Mouse (Mus musculus) adipose tissue, adult 10 weeks (tissue): Measurements from ENCODE around the gene Gm20388. TPM values are rescaled to one million over a fixed set of nuclear protein-coding genes. Genes with fewer than 3 reads are reported as not detected.

Source experiments
- polyA plus RNA-seq: library from polyadenylated mRNA; stranded (reverse); fragments of 350-450 nt; fragmentation: Illumina TruSeq; extraction: RNeasy Lipid Tissue Mini Kit (QIAGEN cat#74804); gene quantifications from one replicate; pipeline ENCODE4 v1.2.3, GENCODE M21; 2014; ENCODE audit warnings: low read depth, low replicate concordance

The Gm20388 gene
- 37.3 TPM for polyA plus RNA-seq

DNA sequence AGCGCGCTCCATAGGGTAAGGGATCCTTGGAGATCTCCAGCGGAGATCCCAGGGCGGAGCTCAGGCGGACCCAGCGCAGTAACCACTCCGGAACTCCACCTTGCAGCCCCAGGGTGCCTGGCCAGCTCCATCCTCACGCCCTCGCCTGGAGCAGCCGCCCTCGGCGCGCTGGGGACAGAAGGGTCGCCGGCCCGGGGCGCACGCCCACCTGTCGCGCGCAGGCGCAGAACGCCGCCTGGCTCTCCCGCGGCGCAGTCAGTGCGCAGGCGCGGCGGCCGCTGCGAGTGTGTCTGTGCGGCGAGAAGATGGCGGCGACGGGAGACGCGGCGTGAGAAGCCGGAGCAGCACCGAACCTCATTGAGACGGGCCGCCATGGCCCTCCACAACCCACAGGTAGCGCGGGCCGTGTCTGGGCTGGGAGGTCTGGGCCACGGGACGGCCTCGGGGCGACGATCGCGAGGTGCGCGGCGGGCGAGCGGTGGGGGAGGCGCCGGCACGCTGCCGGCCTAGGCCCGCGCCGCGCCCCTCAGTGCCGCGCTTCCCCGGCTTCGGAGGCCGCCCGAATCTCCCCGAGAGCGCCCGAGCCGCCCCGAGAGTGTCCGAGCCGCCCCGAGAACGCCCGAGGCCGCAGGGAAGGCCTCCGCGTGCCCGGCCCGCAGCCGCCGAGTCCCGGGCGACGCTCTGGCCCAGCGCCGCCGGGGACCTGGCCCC lies at the start of gene Gm20388:
TSS of gene Gm20388 (plus strand) at position 295 of the 711 bp plus-strand sequence.

DNA sequence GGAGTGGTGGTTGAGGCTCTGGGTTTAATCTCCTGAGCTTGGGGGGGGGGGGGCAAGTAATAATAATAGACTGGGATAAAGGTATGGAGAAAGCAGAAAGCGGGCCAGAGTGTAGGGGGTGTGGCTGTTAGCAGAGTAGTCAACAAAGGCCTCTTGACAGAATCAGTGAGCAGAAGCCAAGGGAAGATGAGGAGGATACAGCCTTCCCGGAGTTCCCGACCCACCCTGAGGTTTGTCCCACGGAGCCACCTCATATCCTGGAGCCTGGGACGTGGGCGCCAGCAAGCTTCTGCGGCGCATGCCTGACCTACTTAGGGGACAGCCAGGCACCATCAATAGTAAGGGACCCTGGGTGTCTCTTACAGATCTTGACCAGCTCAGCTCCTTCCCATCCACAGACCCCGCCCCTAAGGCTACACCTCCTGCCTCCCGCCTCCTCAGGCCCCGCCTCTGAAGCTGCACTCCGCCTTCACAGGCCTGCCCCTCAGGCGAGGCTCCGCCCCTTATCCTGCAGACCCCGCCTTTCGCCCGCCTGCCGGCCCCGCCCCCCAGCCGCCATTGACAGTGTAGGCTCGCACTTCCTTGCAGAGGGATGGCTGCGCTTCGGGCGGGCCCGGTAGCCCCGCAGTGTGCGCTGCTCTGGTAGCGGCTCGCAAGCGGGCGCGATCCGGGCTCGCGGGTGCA lies 48.8 kb upstream of the Gm20388 start, which contains the start of gene Klhl36:
TSS of gene Klhl36 (plus strand) at position 561 of the 684 bp plus-strand sequence.

GRCm38 (mm10) chr8:119909944-119910546 lies 596 bp upstream of the Gm20388 start, which contains the start of gene Usp10:
Usp10 (plus strand) TSS chr8:119910360.

DNA sequence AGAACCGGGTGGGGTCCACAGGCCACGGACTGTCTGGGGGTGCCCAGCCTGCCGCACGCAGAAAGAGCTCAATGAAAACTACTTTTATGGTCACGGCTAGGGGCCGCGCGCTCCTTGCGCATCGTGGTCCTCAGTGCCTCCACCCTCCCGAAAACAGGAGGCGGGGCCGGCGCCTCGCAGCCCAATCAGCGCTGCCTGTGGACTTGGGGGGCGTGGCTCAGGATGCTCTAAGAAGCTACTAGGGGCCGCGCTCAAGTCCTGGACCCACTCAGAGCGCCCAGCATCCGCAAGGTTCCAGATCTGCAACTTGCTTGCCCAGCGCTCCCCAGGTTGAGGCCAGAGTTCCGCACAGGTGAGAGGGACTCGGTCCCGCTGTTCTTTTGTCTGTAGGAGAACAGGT lies 81.6 kb downstream of the Gm20388 start, which contains the start of gene Crispld2:
TSS of gene Crispld2 (plus strand) at position 190 of the 400 bp plus-strand sequence.

GRCm38 (mm10) chr8:120101068-120101972 lies 190.7 kb downstream of the Gm20388 start, which contains the start of gene Zdhhc7:
Zdhhc7 (minus strand) TSS chr8:120101482.

GRCm38 (mm10) chr8:120113758-120114255 lies 203.2 kb downstream of the Gm20388 start, which contains the start of gene 6430548M08Rik:
6430548M08Rik (plus strand) TSS chr8:120114152.

GRCm38 (mm10) chr8:120177318-120178123 lies 266.9 kb downstream of the Gm20388 start, which contains the start of gene Fam92b:
Fam92b (minus strand) TSS chr8:120177466.

GRCm38 (mm10) chr8:120227891-120228591 lies 317.4 kb downstream of the Gm20388 start, which contains the start of gene Gse1:
Gse1 (plus strand) TSS chr8:120228456.

DNA sequence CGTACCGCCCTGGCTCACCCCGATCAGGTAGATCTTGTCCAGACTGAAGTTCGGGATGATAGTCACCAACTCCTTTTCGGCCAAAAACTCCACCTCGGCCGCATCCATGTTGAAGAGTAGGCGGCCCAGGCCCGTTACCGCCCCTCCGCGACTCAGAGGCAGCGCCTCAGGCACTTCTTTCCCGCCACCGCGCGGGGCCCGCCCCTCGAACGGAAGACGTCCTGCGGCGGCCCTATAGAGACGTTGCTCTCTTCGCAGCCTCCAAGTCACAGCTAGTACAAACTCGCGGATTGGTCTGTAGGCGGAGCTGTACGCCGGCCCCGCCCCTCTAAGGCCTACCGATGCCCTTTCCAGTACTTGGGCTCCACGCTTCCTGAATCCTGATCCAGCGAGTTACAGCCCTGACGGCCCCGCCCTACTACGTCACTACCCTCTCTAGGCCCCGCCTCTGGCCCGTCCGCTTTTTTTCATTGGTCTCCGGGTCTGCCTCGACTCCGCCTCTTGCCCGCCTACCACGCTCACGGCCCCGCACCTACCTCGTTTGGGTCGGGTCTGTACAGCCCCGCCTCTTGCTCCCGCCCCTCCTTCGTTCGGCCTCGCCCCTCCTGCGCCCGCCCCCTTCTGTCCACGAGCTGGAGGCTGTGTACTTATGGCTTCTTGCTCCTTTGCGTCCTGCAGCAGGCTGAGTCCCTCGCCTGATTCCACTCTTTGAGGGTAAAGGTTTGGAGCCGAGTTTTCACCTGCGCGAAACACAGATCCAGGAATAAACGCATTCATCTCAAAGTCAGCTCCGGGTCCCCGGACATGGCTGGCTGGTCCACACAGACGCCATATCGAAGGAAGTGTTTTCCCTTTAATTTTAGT lies 678.5 kb downstream of the Gm20388 start, which contains the start of gene Gins2:
TSS of gene Gins2 (minus strand) at position 397 of the 864 bp plus-strand sequence.

GRCm38 (mm10) chr8:120647532-120647931 lies 736.9 kb downstream of the Gm20388 start, which contains the start of gene 1190005I06Rik:
1190005I06Rik (minus strand) TSS chr8:120647632.

DNA sequence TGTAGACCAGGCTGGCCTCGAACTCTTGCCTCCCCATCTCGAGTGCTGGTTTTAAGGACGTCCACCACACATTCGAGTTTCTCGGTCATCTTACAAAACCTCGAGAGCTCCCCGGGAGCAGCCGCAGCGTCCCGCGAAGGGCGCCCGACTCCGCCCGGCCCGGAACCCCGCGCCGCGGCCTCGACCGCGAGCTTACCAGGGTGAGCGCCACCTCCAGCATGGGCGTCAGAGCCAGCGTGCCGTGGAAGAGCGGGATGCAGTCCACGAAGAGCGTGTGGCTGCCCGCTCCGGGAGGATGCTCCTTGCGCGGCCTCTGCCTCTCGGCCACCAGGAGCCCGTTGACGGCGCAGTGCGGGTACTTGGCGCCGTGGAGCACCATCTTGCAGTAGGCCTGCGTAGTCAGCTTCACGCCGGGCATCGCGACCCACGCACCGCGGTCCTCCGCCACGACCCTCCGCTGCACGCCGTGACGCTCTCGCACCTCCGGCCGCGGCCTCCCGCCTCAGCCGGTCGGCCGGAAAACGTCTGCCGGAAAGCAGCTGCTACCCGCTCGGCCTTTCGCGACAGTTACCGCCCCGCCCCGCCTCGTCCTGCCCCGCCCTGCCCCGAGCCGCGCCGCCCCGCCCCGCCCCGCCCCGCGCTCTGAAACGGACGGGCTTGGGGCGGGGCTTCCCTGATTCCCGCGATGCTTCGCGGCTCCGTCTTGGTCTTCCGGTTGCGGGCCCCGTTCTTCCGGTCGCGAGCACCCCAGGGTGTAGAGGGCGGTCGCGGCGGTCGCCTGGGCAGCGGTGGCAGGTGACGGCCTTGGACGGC lies 757.1 kb downstream of the Gm20388 start, which contains the start of the genes Gm27021 and Cox4i1:
TSS of gene Gm27021 (minus strand) at position 519 of the 813 bp plus-strand sequence.
TSS of gene Cox4i1 (plus strand) at position 662 of the 813 bp plus-strand sequence.

GRCm38 (mm10) chr8:120668374-120668905 lies 757.8 kb downstream of the Gm20388 start, which contains the start of gene Emc8:
Emc8 (minus strand) TSS chr8:120668573.

DNA sequence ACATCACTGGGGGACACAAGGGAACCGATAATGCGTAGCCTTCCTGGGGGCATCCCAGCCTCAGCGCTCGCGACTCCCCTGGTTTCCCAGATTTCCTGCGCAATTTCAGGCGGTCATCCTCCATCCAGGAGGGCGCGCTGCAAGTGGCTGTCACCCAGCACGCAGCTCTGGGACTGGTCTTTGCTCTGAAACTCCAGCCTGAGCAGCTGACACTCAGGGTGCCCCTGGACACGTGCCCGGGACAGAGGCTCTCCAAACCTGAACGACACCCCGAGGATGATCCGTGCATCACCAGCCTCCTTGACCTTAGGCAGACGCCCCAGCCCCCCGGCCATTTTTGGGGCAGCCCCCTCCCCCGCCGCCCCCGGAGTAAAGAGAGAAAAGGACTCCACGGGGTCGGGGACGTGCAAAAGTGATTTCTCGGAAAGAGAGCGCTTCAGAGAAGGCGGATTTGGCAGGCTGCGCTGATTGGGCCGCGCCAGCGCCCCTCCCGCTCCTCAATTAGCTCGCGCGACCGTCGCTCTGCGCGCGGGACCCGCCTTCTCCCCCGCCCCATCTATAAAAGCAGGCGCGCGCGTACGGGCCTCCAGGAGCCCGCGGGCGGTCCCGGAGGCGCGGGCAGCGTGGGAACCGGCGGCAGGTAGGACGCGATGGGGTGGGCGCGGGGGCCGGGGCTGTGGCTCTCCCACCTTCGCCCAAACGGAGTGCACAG lies 825.3 kb downstream of the Gm20388 start, which contains the start of gene Irf8:
TSS of gene Irf8 (plus strand) at position 589 of the 712 bp plus-strand sequence.

DNA sequence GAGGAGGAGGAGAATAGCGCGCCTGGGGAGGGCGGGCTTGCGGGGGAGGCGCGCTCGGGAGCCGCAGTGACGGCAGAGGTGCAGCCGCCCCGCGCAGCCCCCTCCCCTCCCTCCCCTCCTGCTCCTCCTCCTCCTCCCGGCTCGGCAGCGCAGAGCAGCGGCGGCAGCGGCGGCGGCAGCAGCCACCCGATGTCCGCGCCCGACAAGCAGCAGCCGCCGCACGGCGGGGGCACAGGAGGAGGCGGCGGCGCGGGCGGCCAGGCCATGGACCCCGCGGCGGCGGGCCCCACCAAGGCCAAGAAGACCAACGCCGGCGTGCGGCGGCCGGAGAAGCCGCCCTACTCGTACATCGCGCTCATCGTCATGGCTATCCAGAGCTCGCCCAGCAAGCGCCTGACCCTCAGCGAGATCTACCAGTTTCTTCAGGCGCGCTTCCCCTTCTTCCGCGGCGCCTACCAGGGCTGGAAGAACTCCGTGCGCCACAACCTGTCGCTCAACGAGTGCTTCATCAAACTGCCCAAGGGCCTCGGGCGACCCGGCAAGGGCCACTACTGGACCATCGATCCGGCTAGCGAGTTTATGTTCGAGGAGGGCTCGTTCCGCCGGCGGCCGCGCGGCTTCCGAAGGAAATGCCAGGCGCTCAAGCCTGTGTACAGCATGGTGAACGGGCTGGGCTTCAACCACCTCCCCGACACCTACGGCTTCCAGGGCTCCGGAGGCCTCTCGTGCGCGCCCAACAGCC lies 1173.7 kb downstream of the Gm20388 start, which contains the start of gene Foxf1:
TSS of gene Foxf1 (plus strand) at position 177 of the 742 bp plus-strand sequence.

